Mouse (Mus musculus) ZHBTc4 (cell line): ENCODE measurements around the gene Mrpl28.
A peak's percentile ranks its signal among the peaks of the same experiment; 100 is the strongest.

Experiments
- DNase-seq: peaks from one replicate; pipeline ENCODE4 v3.0.0-alpha.2; 2011; ENCODE audit warnings: low read depth, low spot score

Mrpl28 gene

DNA sequence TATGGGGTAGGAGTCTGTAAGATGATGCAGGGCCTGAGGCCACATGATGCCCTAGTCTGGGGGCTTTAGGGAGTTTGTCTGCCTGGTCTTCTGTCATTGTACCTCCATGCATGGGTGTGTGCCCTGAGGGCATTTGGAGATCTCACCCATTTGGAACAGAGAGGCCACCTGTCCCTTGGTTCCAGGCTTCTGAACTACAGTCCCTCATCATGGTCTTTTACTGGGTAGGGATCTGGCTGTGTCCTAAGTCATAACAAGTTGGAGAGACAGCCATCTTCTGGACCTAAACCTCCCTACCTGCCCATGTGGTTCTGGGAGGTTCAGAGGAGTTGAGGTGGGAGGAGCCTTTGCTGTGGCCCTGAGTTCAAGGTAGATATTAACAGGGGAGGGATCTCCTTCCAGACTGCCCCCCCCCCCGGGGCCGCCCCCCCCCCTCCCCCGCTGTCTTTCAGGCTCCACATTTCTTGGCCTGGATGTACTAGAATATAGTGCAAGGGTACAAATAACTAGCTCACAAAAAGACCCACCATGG, 7.3 kb upstream of the Mrpl28 start:
- DNase-seq = no peak

GRCm38 (mm10) chr17:26116503-26117258, 6.6 kb upstream of the Mrpl28 start:
- DNase-seq = no peak

- peak; percentile 71 for DNase-seq
These were observed 3.3 kb upstream of the Mrpl28 start for GRCm38 (mm10) chr17:26119766-26120710.

GRCm38 (mm10) chr17:26122431-26123140, 714 bp upstream of the Mrpl28 start:
- DNase-seq = no peak

- no peak for DNase-seq
These were observed 1.3 kb downstream of the Mrpl28 start for GRCm38 (mm10) chr17:26124560-26124959.

DNA sequence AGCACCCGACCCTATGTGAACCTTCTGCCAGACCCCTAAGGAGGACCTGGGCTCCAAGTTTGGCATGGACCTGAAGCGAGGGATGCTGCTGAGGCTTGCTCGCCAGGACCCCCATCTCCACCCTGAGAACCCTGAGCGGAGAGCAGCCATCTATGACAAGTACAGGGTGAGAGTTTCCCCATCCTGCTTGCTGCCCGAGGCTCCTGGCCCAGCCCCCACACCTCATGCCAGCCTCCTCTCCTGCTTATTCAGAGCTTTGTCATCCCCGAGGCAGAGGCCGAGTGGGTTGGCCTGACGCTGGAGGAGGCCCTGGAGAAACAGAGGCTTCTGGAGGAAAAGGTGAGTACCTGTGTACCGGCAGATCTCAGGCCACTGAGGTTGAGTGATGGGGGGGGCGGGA, 1.9 kb downstream of the Mrpl28 start:
- no peak for DNase-seq

DNA sequence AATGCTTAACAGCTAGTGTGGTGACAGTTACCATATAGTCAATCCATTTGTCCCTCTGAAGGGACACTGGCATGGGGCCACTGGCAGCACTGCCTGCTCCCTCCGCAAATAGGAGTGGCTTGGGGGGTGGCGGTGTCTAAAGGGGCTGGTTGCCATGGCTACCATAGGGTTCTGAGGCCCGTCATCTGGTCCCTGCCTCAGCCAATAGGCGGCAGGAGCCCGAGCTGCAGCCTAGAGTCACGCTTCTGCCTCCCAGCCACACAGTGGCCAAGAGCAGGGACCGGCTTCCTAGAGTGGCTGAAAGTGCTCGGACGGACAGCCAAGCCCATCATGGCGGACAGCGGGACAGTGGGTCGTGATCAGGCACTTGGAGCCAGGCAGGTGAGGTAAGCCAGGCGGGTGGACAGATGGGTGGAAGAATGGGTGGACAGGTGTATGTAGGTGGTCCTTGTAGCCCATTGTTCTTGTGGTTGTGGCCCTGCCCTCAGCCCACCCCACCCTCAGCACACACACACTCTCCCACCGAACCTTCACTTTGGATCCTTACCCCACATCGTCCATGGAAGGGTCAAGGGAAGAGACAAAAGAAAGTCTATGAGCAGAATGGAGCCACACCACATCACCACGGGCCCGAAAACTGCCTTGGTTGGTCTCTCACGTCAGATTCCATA, 7.9 kb downstream of the Mrpl28 start:
- DNase-seq = peak; percentile 43

- no peak for DNase-seq
These were observed 8.9 kb downstream of the Mrpl28 start for GRCm38 (mm10) chr17:26131856-26132853.

GRCm38 (mm10) chr17:26137106-26137750, 13.9 kb downstream of the Mrpl28 start:
- no peak for DNase-seq

DNA sequence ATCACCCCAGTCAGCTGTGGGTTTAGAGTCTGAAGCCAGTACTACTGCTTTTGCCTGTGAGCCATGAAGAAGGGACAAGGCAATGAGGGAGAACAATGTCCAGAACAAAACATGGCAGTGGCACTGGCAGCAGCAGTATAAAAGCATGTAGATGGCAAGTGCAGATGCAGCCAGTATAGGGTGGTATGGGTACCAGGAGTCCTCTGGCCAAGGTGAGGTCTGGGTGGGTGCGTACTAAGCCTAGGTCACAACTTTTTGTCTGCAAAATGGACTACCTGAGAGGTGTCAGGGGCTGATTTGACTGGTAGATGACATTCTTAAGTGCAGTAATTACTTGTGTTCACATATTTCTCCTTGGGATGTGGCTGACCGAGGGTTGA, 14.4 kb downstream of the Mrpl28 start:
- no peak for DNase-seq

DNA sequence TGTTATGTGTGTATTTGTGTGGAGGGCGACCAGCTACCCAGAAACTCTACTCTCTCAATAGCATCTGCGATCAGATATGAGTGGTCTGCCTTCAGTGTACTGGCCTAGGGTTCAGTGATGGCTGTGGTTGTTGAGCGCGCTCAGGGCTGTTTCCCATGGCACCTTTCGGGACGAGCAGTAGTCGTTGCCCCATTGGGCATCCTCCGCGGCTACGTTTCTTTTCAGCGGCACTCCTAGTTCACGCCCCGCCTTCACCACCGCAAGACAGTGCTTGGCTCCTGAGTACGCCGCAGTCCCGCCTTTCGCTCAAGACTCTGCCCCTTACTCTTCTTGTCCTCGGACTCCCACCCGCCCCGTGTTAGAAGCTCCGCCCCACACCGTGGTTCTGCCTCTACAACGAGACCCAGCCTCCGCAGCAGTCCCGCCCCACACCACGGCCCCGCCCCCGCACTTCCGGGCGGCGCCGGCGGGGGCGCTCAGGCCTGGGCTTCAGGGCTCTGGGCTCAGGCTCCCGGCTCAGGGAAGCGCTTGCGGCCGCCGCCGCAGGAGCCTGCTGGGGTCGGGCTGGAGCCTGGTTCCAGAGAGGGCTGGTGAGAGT, 15.0 kb downstream of the Mrpl28 start, which contains the start of gene Axin1:
Gene Axin1 (plus strand): TSS at position 450 of the 598 bp plus-strand sequence.
- peak; percentile 100 for DNase-seq

DNA sequence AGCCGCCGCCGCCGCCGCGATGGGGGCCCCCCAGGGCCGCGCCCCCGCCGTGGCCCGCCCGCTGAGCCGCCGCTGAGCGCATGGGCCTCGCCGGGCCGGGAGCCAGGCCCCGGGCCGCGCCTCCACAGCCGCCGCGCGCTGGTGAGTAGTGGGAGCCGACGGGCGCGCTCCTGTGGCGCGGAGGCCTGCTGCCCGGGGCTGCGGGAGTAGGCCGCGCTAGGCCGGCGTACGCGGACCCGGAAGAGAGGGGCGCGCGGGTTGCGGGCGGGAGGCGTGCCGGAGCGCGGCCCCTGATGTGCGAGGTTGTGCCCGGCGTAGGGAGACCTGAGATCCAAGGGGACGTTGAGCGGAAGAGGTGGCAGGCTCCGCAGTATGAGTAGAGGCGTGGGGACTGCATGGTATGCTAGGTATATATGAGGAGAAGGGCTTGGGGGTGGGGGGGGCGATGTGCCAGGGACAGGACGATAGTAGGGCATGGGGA, 15.6 kb downstream of the Mrpl28 start:
- peak; percentile 64 for DNase-seq

DNA sequence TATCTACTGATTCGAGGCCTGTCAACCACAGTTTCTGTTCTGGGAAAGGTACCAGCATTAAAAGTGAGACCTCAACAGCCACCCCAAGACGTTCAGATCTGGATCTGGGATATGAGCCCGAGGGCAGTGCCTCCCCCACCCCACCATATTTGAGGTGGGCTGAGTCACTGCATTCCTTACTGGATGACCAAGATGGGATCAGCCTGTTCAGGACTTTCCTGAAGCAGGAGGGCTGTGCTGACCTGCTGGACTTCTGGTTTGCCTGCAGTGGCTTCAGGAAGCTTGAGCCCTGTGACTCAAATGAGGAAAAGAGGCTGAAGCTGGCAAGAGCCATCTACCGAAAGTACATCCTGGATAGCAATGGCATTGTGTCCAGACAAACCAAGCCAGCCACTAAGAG, 19.5 kb downstream of the Mrpl28 start:
- no peak for DNase-seq

- no peak for DNase-seq
These were observed 20.1 kb downstream of the Mrpl28 start for GRCm38 (mm10) chr17:26143386-26143785.

DNA sequence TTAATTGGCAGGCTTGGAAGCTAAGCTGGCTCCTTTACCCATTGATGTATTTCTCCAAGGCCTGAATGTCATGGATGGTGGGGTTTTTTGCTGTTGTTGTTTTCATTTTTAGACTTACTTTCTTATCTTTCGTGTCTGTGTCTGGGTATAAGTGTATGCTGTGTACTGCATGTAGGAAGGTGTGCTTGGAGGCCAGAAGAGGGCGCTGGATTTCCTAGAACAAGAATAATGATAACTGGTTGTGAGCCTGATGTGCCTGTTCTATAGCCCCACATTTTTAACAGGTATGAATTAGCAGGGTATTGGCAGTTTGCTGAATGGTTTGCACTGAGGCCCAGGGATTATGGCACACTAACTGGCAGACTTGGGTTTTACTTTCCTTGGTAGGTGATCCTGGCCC, 25.8 kb downstream of the Mrpl28 start:
- peak; percentile 65 for DNase-seq

GRCm38 (mm10) chr17:26151886-26152630, 28.8 kb downstream of the Mrpl28 start:
- no peak for DNase-seq

DNA sequence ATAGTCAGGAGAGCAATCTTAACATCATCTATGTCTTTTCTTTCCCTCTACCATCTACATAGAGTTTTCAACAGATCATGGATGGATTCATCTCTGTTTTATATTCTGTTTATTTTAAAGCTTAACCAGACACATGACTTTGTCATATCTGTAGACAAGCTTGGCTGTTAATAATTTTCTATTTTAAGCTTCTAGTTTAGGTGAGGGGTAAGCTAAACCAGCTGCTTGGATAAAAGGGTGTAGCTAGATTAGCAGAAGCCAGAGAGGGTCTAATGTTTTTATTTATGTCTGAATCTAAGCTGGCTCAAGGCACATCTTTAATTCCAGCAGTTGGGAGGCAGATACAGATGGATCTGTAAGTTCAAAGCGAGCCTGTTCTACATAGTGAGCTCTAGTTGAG, 39.4 kb downstream of the Mrpl28 start:
- no peak for DNase-seq

DNA sequence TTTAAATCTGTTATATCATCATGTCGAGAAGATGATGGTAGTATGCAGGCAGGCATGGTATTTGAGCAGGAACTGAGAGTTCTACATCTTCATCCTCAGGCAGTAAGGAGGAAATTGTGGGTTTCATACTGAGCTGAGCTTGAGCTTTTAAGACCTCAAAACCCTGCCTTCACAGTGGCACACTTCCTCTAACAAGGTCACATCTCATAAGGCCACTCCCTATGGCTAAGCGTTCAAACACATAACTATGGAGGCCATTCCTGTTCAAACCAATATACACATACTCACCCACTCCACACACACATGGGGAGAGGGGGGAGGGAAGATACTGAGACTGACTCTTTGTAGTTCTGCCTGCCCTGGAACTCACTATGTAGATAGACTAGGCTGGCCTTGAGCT, 44.7 kb downstream of the Mrpl28 start:
- peak; percentile 9 for DNase-seq
